Mouse (Mus musculus) left cerebral cortex, postnatal 4 days (tissue): ENCODE data around the gene C1qtnf12. TPM values are rescaled to one million over a fixed set of nuclear protein-coding genes. Genes with fewer than 3 reads are reported as not detected.

Experiments
- DNase-seq: peaks from one replicate; pipeline ENCODE4 v3.0.0-alpha.2; 2022
- intact Hi-C: fragments of 180-260 bp; cut with DNase I; formaldehyde crosslinking; loops from one replicate; pipeline ENCODE4 v1.15.1; 2025
- total RNA-seq, 2 experiments: library from RNA; stranded (reverse); gene quantifications; 2 replicates each; pipeline ENCODE4 v1.2.3; 2021

C1qtnf12 gene
- total RNA-seq = 10 to 100 TPM; 12.0 to 14.8 TPM

DNA sequence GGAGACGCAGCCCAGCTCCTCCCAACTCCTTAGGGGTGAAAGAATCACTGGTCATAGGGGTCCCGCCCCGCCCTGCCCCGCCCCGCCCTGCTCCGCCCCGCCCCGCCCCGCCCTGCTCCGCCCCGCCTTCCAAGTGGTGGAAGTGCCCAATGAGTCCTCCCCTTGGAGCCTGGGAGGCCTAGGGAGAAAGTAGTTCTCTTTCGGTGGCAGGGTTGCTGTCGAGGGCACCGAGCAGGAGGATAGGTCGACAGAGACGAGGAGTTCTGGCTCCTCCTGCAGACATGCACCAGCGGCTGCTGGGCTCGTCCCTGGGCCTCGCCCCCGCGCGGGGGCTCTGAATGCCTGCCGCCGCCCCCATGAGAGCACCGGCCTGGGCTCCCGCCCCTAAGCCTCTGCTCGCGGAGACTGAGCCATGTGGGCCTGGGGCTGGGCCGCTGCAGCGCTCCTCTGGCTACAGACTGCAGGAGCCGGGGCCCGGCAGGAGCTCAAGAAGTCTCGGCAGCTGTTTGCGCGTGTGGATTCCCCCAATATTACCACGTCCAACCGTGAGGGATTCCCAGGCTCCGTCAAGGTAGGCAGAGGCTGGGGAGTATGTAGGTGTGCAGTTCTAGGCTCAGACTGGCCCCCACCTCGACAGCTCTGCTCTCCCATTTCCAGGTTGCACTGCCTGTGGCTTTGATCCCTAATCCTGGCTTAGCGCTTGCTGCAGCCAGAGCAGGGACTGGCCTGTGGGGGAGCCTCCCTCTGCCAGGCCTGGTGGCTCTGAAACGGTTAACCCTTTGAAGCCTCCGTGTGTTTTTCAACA lies at the start of gene C1qtnf12:
Gene C1qtnf12, plus strand, starts transcription at position 152 of the 805 bp plus-strand sequence.
- intact Hi-C loops = no loop called here
- DNase-seq = peak; percentile 37

DNA sequence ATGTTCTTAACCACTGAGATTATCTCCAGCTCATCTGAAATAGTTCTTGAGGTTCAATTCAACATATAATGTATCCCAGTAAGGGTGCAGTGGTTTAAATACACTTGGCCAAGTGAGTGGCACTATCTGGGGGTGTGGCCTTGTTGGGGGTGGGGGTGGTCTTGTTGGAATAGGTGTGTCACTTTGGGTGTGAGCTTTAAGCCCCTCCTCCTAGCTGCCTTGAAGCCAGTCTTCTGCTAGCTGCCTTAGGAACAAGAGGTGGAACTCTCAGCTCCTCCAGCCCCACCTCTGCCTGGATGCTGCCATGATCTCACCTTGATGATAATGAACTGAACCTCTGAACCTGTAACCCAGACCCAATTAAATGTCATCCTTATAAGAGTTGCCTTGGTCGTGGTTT lies 30.1 kb upstream of the C1qtnf12 start:
- intact Hi-C loops = no loop called here
- DNase-seq = no peak

GRCm38 (mm10) chr4:155943049-155943452 lies 19.1 kb upstream of the C1qtnf12 start:
- intact Hi-C loops = no loop called here
- DNase-seq = peak; percentile 53

DNA sequence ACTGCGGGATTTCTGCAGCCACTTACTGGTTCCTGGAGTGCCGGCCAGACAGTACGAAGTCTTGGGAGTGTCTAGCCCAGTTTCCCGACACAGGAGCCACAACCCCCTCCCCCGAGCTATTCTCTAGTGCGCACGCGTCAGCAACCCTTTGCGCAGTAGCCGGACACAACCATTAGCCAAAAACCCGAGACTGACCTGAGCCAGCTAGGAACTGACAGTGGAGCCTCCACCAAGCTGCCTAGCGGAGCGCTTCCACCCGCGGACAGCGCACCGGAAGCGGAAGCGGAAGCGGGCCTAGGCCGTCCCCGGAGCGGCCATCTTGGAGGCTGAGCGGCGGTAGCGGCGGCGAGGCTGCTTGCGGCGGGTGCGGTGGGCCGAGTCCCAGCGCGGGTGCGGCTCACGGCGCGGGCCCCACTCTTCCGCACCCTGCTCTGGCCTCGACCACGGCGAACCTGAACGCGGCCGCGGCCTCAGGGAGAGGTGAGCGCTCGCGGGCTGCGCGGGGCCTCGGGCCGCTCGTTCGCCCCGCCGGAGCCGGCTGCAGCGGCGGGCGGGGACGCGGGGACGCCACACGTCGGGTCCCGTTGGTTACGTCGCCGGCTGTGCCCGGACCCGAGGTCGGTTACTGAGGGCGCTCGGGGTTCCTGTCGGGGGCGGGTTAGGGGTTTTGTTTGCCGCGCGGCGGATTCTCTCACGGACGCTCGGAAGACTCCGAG lies 18.4 kb upstream of the C1qtnf12 start, which contains the start of gene Ube2j2:
Gene Ube2j2, plus strand, starts transcription at position 298 of the 716 bp plus-strand sequence.
- intact Hi-C loops = no loop called here

GRCm38 (mm10) chr4:155944271-155944670 lies 17.8 kb upstream of the C1qtnf12 start:
- no peak for DNase-seq

More for the DNA sequence above, 18.4 kb upstream of the C1qtnf12 start, which contains the start of gene Ube2j2:
- peak; percentile 95 for DNase-seq

GRCm38 (mm10) chr4:155947094-155947493 lies 15.0 kb upstream of the C1qtnf12 start:
- intact Hi-C loops = loop anchor here (5.0 kb wide), 1 partner anchor 55 kb away; the partner anchor contains the start of genes Acap3 and Pusl1
- no peak for DNase-seq

More at GRCm38 (mm10) chr4:155944271-155944670, 17.8 kb upstream of the C1qtnf12 start:
- intact Hi-C loops = no loop called here

- no peak for DNase-seq
- intact Hi-C loops = no loop called here
Observed at GRCm38 (mm10) chr4:155955491-155955890, 6.6 kb upstream of the C1qtnf12 start.

GRCm38 (mm10) chr4:155959275-155959674 lies 2.8 kb upstream of the C1qtnf12 start:
- peak; percentile 79 for DNase-seq

GRCm38 (mm10) chr4:155963106-155963505 lies 988 bp downstream of the C1qtnf12 start:
- no peak for DNase-seq
- intact Hi-C loops = no loop called here

More at GRCm38 (mm10) chr4:155959275-155959674, 2.8 kb upstream of the C1qtnf12 start:
- intact Hi-C loops = no loop called here

- intact Hi-C loops = no loop called here
- no peak for DNase-seq
Observed at GRCm38 (mm10) chr4:155964396-155964795, 2.3 kb downstream of the C1qtnf12 start.

DNA sequence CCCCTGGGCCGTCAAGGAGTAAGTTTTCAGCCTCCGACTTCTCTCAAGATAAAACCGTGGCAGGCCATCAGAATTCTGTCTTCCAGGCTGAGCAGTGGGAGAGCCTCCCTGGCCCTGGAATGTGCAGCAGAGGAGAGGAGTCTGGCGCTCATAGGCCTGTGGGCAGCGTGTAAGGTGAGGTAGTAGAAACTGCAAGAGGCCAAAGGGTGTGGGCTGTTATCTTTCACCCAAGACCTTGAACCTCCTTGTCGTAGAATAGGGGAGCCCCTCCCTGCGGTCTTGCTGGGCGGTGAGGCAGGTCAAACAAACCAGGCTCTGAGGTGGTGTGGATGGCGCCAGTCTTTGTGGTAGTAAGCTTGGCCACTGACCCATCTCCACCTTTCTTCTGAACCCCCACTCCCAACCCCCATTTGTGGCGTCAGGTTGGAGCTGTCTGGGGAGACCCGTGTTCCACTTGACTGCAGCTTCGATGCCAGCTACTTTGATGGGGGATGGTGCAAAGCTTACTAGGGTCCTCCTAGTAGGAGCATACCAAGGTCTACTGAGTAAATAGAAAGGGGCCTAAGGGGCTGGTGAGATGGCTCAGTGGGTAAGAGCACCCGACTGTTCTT lies 7.0 kb downstream of the C1qtnf12 start:
- no peak for DNase-seq
- intact Hi-C loops = no loop called here

DNA sequence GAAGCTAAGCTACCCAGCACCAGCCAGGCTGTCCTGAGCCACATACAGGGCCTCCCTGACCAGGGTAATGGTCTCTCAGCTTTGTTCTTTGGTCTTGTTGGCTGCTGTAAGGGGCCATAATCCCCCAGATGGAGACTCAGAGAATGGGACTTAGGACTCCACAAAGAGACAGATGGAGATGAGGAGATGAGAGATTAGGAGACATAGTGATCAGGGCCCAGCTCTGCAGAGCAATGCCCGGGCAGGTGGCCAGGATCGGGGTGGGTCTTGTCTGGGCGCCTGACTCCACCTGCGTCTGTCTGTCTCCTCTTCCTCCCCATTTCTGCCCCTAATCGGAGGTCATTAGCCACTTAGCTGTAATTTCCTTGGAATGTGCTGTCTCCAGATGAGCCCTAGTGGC lies 8.2 kb downstream of the C1qtnf12 start:
- intact Hi-C loops = no loop called here
- peak; percentile 23 for DNase-seq

- intact Hi-C loops = no loop called here
- DNase-seq = no peak
Observed at GRCm38 (mm10) chr4:155972651-155973050, 10.5 kb downstream of the C1qtnf12 start.

- DNase-seq = no peak
- intact Hi-C loops = no loop called here
Observed at GRCm38 (mm10) chr4:155973239-155973638, 11.1 kb downstream of the C1qtnf12 start.

GRCm38 (mm10) chr4:155981436-155982082 lies 19.4 kb downstream of the C1qtnf12 start:
- no peak for DNase-seq
- intact Hi-C loops = no loop called here

- DNase-seq = no peak
- intact Hi-C loops = no loop called here
Observed at GRCm38 (mm10) chr4:155983788-155984187, 21.7 kb downstream of the C1qtnf12 start.

DNA sequence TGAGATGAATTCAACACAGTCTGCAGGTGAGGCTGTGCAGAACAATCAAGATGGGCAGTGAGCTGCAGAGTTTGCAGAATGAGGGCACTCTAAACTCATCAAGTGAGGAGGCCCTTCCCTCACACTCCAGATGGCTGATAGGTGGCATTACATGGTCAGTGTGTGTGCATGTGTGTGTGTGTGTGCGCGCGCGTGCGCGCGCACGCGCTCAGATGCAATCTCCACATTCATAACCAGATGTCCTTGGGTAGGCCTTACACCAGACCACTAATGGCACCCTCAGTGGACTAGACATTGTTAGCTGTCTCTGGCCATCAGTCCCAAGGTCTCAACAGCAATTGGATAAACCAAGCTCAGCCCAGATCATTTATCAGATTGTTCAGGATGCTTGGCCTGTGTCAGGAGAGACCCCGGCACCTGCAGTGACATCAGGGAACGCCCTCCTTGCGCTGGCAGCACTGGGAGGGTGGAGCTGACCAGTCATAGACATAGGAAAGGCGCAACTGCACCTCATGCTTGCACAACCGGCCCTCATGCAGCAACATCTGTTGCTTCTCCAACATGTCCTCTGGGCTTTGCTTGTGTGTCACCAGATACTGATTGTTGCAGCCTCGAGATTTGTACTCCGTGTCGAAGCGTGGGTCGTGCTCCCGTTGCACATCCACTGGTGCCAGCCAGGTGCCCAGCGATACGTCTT lies 29.2 kb downstream of the C1qtnf12 start:
- intact Hi-C loops = no loop called here
- no peak for DNase-seq

- no peak for DNase-seq
- intact Hi-C loops = no loop called here
Observed at GRCm38 (mm10) chr4:155991908-155992230, 29.8 kb downstream of the C1qtnf12 start.

DNA sequence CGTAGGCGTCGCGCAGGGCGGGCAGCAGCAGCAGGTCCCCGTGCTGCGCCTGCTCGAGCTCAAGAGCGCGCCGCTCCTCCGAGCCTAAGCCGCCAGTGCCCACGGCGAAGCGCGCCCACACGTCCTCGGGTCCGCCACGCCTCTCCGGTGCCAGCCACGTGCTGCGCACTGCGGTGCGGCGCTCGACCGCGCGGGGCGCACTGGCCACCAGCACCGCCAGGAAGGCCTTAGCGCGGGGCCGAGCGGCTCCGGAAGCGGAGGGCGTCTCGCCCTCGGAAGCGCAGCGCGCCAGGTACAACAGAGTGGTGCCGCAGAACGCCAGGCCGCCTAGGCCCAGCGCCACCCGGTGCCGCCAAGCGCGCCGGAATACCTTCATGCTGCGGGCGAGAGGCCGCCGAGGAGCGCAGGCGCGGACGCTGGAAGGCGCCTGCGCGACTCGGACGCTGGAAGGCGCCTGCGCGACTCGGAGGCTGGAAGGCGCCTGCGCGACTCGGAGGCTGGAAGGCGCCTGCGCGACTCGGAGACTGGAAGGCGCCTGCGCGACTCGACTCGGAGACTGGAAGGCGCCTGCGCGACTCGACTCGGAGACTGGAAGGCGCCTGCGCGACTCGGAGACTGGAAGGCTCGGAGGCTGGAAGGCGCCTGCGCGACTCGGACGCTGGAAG lies 30.3 kb downstream of the C1qtnf12 start, which contains the start of the genes B3galt6 and Sdf4:
Gene B3galt6, minus strand, starts transcription at position 409 of the 665 bp plus-strand sequence.
Gene Sdf4, plus strand, starts transcription at position 632 of the 665 bp plus-strand sequence.
- DNase-seq = peak; percentile 85
- intact Hi-C loops = no loop called here
